Mouse (Mus musculus) embryonic facial prominence, embryonic 12.5 days (tissue): ENCODE measurements at regions not wholly inside any gene's neighbourhood (a gene's known extent, or its start where the extent isn't known, plus 50 kb on each side); places are given as distances from the start of the nearest gene placed in this dataset.
"Not testable (repeated sequence)": the region's sequence is repeated elsewhere in the genome, so short reads cannot be mapped to it uniquely, and the experiment has no call there.

Experiments used
- ATAC-seq: fragments of 200-750 bp; cut with Nextera tagmentation; 2 replicates; pipeline ENCODE4 v1.8.0; 2017; ENCODE audit not compliant: insufficient number of reproducible peaks, insufficient read depth, low FRiP score, low TSS enrichment
- H3K27ac ChIP-seq: fragments of 300-500 bp; sonication (generic); 2 replicates; pipeline ENCODE4 v1.5.1; 2016; ENCODE audit warnings: mild to moderate bottlenecking
- H3K27me3 ChIP-seq: fragments of 300-500 bp; sonication (generic); 2 replicates; pipeline ENCODE4 v1.6.1; 2016; ENCODE audit warnings: mild to moderate bottlenecking, moderate library complexity
- H3K36me3 ChIP-seq: fragments of 300-500 bp; sonication (generic); 2 replicates; pipeline ENCODE4 v1.6.1; 2016; ENCODE audit warnings: mild to moderate bottlenecking
- H3K4me1 ChIP-seq: fragments of 300-500 bp; sonication (generic); 2 replicates; pipeline ENCODE4 v1.6.1; 2016
- H3K4me2 ChIP-seq: fragments of 300-500 bp; sonication (generic); replicated peaks from 2 replicates; pipeline ENCODE4 v1.6.1; 2016; ENCODE audit warnings: mild to moderate bottlenecking, moderate library complexity
- H3K4me3 ChIP-seq: fragments of 300-500 bp; sonication (generic); 2 replicates; pipeline ENCODE4 v1.5.1; 2016; ENCODE audit warnings: mild to moderate bottlenecking
- H3K9ac ChIP-seq: fragments of 300-500 bp; sonication (generic); 2 replicates; pipeline ENCODE4 v1.6.1; 2016; ENCODE audit warnings: mild to moderate bottlenecking, moderate library complexity
- H3K9me3 ChIP-seq: fragments of 300-500 bp; sonication (generic); 2 replicates; pipeline ENCODE4 v1.6.1; 2016; ENCODE audit warnings: mild to moderate bottlenecking, moderate library complexity
- WGBS: fragments of 180-500 bp; shearing (Covaris S2); methylation state at CpG from one replicate; pipeline ENCODE4 v1.1.7; 2016; 5-methylcytosine and 5-hydroxymethylcytosine counted together

GRCm38 (mm10) chr13:85988633-85989032 is 58.1 kb downstream of the Cox7c start:
- no peaks in the 10 kb centered on the region for H3K4me1 ChIP-seq
- no peaks in the 10 kb centered on the region for H3K36me3 ChIP-seq
- no peak overlapping the region for H3K27ac ChIP-seq
- no peak for ATAC-seq
- H3K4me3 ChIP-seq, result no peak overlapping the region
- H3K27me3 ChIP-seq, result no peaks in the 10 kb centered on the region
- H3K9me3 ChIP-seq, result no peaks in the 10 kb centered on the region
- H3K4me2 ChIP-seq, result no peak overlapping the region
- no peak overlapping the region for H3K9ac ChIP-seq

GRCm38 (mm10) chr13:85982089-85982488 is 64.6 kb downstream of the Cox7c start:
- Histone ChIP-seq H3K4me1 (no peaks in the 10 kb centered on the region), H3K27ac (no peak overlapping the region), H3K36me3 (no peaks in the 10 kb centered on the region), H3K27me3 (no peaks in the 10 kb centered on the region), H3K9me3 (no peaks in the 10 kb centered on the region), H3K4me2 (no peak overlapping the region), H3K4me3 (no peak overlapping the region), H3K9ac (no peak overlapping the region)
- ATAC-seq, result no peak
- 73% methylated on average over 1 of the region's 1 CpGs for WGBS

DNA sequence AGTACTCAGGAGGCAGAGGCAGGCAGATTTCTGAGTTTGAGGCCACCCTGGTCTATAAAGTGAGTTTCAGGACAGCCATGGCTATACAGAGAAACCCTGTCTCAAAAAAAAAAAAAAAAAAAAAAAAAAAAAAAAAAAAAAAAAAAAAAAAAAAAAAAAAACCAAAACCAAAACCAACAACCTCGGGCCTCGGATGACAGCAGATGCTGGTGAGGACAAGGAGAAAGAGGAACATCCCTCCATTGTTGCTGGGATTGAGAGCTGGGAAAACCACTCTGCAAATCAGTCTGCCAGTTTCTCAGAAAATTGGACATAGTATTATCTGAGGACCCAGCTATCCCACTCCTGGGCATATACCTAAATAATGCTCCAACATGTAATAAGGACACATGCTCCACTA is 82.7 kb downstream of the Cox7c start:
- not testable (repeated sequence) for ATAC-seq, H3K4me2 ChIP-seq
- 81% methylated on average over 2 of the region's 2 CpGs for WGBS

DNA sequence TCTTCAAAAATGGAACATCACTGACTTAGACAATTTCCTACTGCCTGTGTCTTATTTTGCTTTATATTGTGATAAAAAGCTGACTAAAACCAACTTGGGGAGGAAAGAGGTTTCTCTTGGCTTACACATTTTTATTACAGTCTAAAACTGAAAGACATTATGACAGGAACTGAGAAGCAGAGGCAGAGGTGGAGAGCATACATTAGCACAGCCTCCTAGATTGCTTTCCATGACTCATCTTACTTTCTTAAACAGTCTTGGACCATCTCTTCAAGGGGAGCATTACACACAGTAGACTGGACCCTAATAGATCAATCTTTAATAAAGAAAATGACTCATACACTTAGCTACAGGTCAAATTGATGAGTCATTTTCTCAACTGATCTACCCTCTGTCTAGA is 91.4 kb downstream of the Cox7c start:
- no peak overlapping the region for H3K4me3 ChIP-seq
- no peaks in the 10 kb centered on the region for H3K4me1 ChIP-seq
- H3K9ac ChIP-seq, result no peak overlapping the region
- ATAC-seq, result no peak
- no peaks in the 10 kb centered on the region for H3K9me3 ChIP-seq
- H3K27ac ChIP-seq, result no peak overlapping the region
- no peaks in the 10 kb centered on the region for H3K27me3 ChIP-seq
- no peaks in the 10 kb centered on the region for H3K36me3 ChIP-seq
- H3K4me2 ChIP-seq, result no peak overlapping the region

More for the DNA sequence above, 82.7 kb downstream of the Cox7c start:
- H3K27ac ChIP-seq, H3K36me3 ChIP-seq, H3K27me3 ChIP-seq, H3K9me3 ChIP-seq, H3K4me3 ChIP-seq, H3K4me1 ChIP-seq, H3K9ac ChIP-seq: not testable (repeated sequence)

DNA sequence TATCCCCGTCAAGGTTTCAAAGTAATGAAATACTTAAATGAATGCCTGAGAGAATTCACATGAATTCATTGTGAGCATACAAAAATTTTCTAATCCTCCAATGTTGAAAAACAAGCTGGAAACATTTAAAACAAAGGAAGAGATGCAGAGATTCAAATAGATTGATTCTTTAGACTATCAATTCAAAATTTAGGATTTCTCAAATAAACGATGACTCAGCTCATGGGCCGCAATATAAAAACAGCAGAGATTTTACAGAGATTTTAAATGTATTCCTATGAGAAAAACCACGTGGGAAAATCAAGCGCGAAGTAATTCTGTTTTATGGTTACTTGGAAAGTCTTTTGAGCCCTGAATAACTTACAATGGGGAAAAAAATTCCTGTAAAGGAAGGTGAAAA is 93.8 kb downstream of the Cox7c start:
- no peak for ATAC-seq
- no peak overlapping the region for H3K4me2 ChIP-seq
- H3K9ac ChIP-seq, result no peak overlapping the region
- WGBS, result 85% methylated on average over 6 of the region's 6 CpGs
- no peaks in the 10 kb centered on the region for H3K9me3 ChIP-seq
- no peaks in the 10 kb centered on the region for H3K4me1 ChIP-seq
- H3K27me3 ChIP-seq, result no peaks in the 10 kb centered on the region
- H3K27ac ChIP-seq, result no peak overlapping the region
- no peaks in the 10 kb centered on the region for H3K36me3 ChIP-seq
- H3K4me3 ChIP-seq, result no peak overlapping the region

GRCm38 (mm10) chr13:85926825-85927737 is 119.6 kb downstream of the Cox7c start:
- Histone ChIP-seq H3K27me3 (no peaks in the 10 kb centered on the region), H3K27ac (no peak overlapping the region)

DNA sequence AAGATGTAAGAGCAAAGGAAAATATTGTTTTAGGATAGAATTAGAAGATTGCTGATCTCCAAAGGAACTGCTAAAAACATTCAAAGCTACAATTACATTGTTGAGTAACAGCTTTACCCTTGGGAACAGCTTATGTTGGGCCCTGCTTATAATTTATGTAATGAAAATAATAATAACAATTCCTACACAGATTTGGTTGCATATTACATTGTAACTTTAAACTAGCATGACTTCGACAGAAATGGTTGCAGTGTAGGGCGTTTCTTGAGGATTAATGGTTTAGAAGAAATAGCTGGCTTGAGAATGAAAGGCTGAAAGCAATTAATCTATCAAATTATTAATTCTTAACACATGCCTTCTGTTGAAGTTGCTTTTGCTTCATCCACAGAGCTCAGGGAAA is 120.4 kb downstream of the Cox7c start:
- H3K4me3 ChIP-seq, result no peak overlapping the region
- 42% methylated on average over 2 of the region's 2 CpGs for WGBS
- no peak overlapping the region for H3K4me2 ChIP-seq
- no peaks in the 10 kb centered on the region for H3K4me1 ChIP-seq
- no peaks in the 10 kb centered on the region for H3K9me3 ChIP-seq
- no peaks in the 10 kb centered on the region for H3K36me3 ChIP-seq
- H3K27ac ChIP-seq, result no peak overlapping the region
- no peak for ATAC-seq
- no peak overlapping the region for H3K9ac ChIP-seq
- H3K27me3 ChIP-seq, result no peaks in the 10 kb centered on the region

More at GRCm38 (mm10) chr13:85926825-85927737, 119.6 kb downstream of the Cox7c start:
- Histone ChIP-seq H3K9ac (no peak overlapping the region), H3K36me3 (no peaks in the 10 kb centered on the region), H3K4me2 (no peak overlapping the region), H3K4me3 (no peak overlapping the region), H3K4me1 (no peaks in the 10 kb centered on the region), H3K9me3 (no peaks in the 10 kb centered on the region)
- peak; percentile 77 for ATAC-seq
- WGBS, result 64% methylated on average over 4 of the region's 4 CpGs

- no peaks in the 10 kb centered on the region for H3K36me3 ChIP-seq
- H3K4me2 ChIP-seq, result no peak overlapping the region
- WGBS, result 91% methylated on average over 2 of the region's 2 CpGs
- no peaks in the 10 kb centered on the region for H3K9me3 ChIP-seq
- no peaks in the 10 kb centered on the region for H3K4me1 ChIP-seq
- H3K27ac ChIP-seq, result no peak overlapping the region
- H3K27me3 ChIP-seq, result no peaks in the 10 kb centered on the region
- H3K9ac ChIP-seq, result no peak overlapping the region
- H3K4me3 ChIP-seq, result no peak overlapping the region
- ATAC-seq, result no peak
Measured at GRCm38 (mm10) chr13:85922696-85923095, 124.0 kb downstream of the Cox7c start.

DNA sequence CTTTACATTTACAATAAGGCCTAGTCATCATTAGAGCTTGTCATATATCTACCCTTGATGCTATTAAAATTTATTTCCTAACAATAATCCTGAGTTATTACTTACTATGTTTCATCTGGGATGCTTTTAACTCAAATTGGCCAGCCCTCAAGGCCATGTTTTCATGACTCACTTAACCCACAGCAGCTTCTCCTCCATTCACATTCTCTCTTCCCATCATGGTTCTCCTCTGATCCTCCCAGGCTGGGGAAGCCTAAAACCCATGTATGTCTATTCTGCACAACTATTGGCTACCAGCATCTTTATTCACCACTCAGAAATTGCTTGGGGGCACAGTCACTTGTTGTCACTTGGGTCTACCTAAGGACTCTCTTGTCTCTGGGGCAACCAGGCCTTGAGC is 144.9 kb downstream of the Cox7c start:
- no peak for ATAC-seq
- Histone ChIP-seq H3K4me2 (no peak overlapping the region), H3K4me1 (no peaks in the 10 kb centered on the region), H3K4me3 (no peak overlapping the region), H3K9me3 (no peaks in the 10 kb centered on the region), H3K27ac (no peak overlapping the region), H3K9ac (no peak overlapping the region), H3K27me3 (no peaks in the 10 kb centered on the region), H3K36me3 (no peaks in the 10 kb centered on the region)

- no peaks in the 10 kb centered on the region for H3K36me3 ChIP-seq
- no peaks in the 10 kb centered on the region for H3K4me1 ChIP-seq
- ATAC-seq, result no peak
- H3K27me3 ChIP-seq, result no peaks in the 10 kb centered on the region
- H3K4me2 ChIP-seq, result no peak overlapping the region
- no peak overlapping the region for H3K9ac ChIP-seq
- no peak overlapping the region for H3K4me3 ChIP-seq
- WGBS, result 79% methylated on average over 2 of the region's 2 CpGs
- no peak overlapping the region for H3K27ac ChIP-seq
- H3K9me3 ChIP-seq, result no peaks in the 10 kb centered on the region
Measured at GRCm38 (mm10) chr13:85897656-85898055, 149.0 kb downstream of the Cox7c start.

DNA sequence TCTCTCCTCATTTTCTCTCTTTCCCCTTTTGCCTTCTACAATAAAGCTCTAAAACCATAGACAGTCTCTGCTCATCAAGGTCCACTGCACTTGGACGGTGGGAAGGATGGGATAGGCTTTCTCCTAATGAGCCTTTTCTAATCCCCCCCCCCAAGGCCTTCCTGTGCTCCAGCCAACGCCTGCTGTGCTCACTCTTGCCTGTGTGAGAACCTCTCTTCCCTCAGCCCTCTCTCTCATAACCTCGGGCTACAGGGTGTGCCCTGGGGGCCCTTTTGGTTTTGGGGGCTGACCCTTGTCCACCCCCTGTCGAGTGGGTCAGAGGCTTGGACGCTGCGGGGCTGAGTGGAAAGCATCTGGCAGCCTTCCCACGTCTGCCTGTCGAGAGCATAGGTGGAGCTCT is 151.6 kb downstream of the Cox7c start:
- Histone ChIP-seq H3K4me1 (no peaks in the 10 kb centered on the region), H3K36me3 (no peaks in the 10 kb centered on the region), H3K4me3 (no peak overlapping the region), H3K27me3 (no peaks in the 10 kb centered on the region), H3K9ac (no peak overlapping the region), H3K27ac (no peak overlapping the region), H3K9me3 (no peaks in the 10 kb centered on the region), H3K4me2 (no peak overlapping the region)
- 0 out of 2 replicates have a peak, but pooled peaks have one; percentile 41 for ATAC-seq
- WGBS, result 38% methylated on average over 8 of the region's 8 CpGs

GRCm38 (mm10) chr13:85889846-85890245 is 156.9 kb downstream of the Cox7c start:
- not testable (repeated sequence) for H3K9ac ChIP-seq, H3K4me3 ChIP-seq, H3K4me1 ChIP-seq, H3K4me2 ChIP-seq, H3K36me3 ChIP-seq, H3K27me3 ChIP-seq, H3K27ac ChIP-seq, H3K9me3 ChIP-seq, ATAC-seq
